Mouse (Mus musculus) testis, adult 2 months (tissue): ENCODE measurements at regions not wholly inside any gene's neighbourhood (a gene's known extent, or its start where the extent isn't known, plus 50 kb on each side); places are given as distances from the start of the nearest gene placed in this dataset.

Source experiments
- H3K27ac ChIP-seq: fragments of 200-500 bp; 2 replicates; pipeline ENCODE4 v1.5.1; 2012; ENCODE audit warnings: low read depth, low read length; ENCODE audit not compliant: control insufficient read depth, insufficient read depth
- H3K27me3 ChIP-seq: fragments of 200-500 bp; 2 replicates; pipeline ENCODE4 v1.6.1; 2012; ENCODE audit warnings: mild to moderate bottlenecking, low read length, moderate library complexity; ENCODE audit not compliant: control insufficient read depth, insufficient read depth
- H3K36me3 ChIP-seq: fragments of 200-500 bp; 2 replicates; pipeline ENCODE4 v1.6.1; 2012; ENCODE audit warnings: mild to moderate bottlenecking, low read length; ENCODE audit not compliant: control insufficient read depth, insufficient read depth
- H3K4me1 ChIP-seq: fragments of 200-500 bp; 2 replicates; pipeline ENCODE4 v1.6.1; 2012; ENCODE audit warnings: low read length; ENCODE audit not compliant: control insufficient read depth, insufficient read depth
- H3K4me3 ChIP-seq: fragments of 200-500 bp; 2 replicates; pipeline ENCODE4 v1.5.1; 2012; ENCODE audit warnings: low read depth, mild to moderate bottlenecking, low read length, moderate library complexity, mixed read lengths; ENCODE audit not compliant: control insufficient read depth
- CTCF ChIP-seq: fragments of 200-500 bp; IDR thresholded peaks from 2 replicates; pipeline ENCODE4 v1.5.1; 2012; ENCODE audit warnings: low read depth, mild to moderate bottlenecking, inconsistent platforms, low read length, moderate library complexity; ENCODE audit not compliant: control insufficient read depth, insufficient read depth, insufficient replicate concordance
- POLR2A ChIP-seq: fragments of 200-500 bp; IDR thresholded peaks from 2 replicates; pipeline ENCODE4 v1.6.1; 2012; ENCODE audit warnings: low read depth, mild to moderate bottlenecking, inconsistent platforms, low read length, moderate library complexity; ENCODE audit not compliant: control insufficient read depth

- H3K36me3 ChIP-seq = no peaks in the 10 kb centered on the region
- H3K4me3 ChIP-seq = no peak overlapping the region
- no peak overlapping the region for H3K27ac ChIP-seq
- no peaks in the 10 kb centered on the region for H3K4me1 ChIP-seq
- TF ChIP-seq POLR2A (no peak), CTCF (no peak)
- no peaks in the 10 kb centered on the region for H3K27me3 ChIP-seq
Measured at GRCm38 (mm10) chr3:143495389-143495788, 613.6 kb upstream of the Pkn2 start.

GRCm38 (mm10) chr3:143477916-143478610, 596.3 kb upstream of the Pkn2 start:
- Histone ChIP-seq H3K36me3 (no peaks in the 10 kb centered on the region), H3K4me1 (no peaks in the 10 kb centered on the region), H3K27ac (no peak overlapping the region), H3K27me3 (no peaks in the 10 kb centered on the region), H3K4me3 (no peak overlapping the region)
- TF ChIP-seq POLR2A = no peak

- no peak overlapping the region for H3K27ac ChIP-seq
- H3K4me1 ChIP-seq = no peaks in the 10 kb centered on the region
- no peak overlapping the region for H3K4me3 ChIP-seq
- no peaks in the 10 kb centered on the region for H3K36me3 ChIP-seq
- no peaks in the 10 kb centered on the region for H3K27me3 ChIP-seq
- TF ChIP-seq CTCF (no peak), POLR2A (no peak)
Measured at GRCm38 (mm10) chr3:143475461-143475860, 593.7 kb upstream of the Pkn2 start.

GRCm38 (mm10) chr3:143447005-143447709, 565.4 kb upstream of the Pkn2 start:
- Histone ChIP-seq H3K36me3 (no peaks in the 10 kb centered on the region), H3K4me3 (no peak overlapping the region), H3K4me1 (no peaks in the 10 kb centered on the region), H3K27ac (no peak overlapping the region), H3K27me3 (no peaks in the 10 kb centered on the region)
- no peak for TF ChIP-seq POLR2A
- TF ChIP-seq CTCF = no peak

- TF ChIP-seq CTCF = no peak
- TF ChIP-seq POLR2A = no peak
- H3K4me3 ChIP-seq = no peak overlapping the region
- H3K27ac ChIP-seq = no peak overlapping the region
- no peaks in the 10 kb centered on the region for H3K36me3 ChIP-seq
- H3K4me1 ChIP-seq = no peaks in the 10 kb centered on the region
- no peaks in the 10 kb centered on the region for H3K27me3 ChIP-seq
Measured at GRCm38 (mm10) chr3:143417401-143417800, 535.6 kb upstream of the Pkn2 start.

GRCm38 (mm10) chr3:143411655-143412054, 529.9 kb upstream of the Pkn2 start:
- no peak overlapping the region for H3K4me3 ChIP-seq
- no peaks in the 10 kb centered on the region for H3K4me1 ChIP-seq
- no peaks in the 10 kb centered on the region for H3K27me3 ChIP-seq
- H3K27ac ChIP-seq = no peak overlapping the region
- no peaks in the 10 kb centered on the region for H3K36me3 ChIP-seq
- TF ChIP-seq POLR2A = no peak
- no peak for TF ChIP-seq CTCF

GRCm38 (mm10) chr3:143398966-143399365, 517.2 kb upstream of the Pkn2 start:
- H3K4me1 ChIP-seq = no peaks in the 10 kb centered on the region

More at GRCm38 (mm10) chr3:143398966-143399365, 517.2 kb upstream of the Pkn2 start:
- TF ChIP-seq CTCF (no peak), POLR2A (no peak)
- no peak overlapping the region for H3K4me3 ChIP-seq
- H3K27me3 ChIP-seq = no peaks in the 10 kb centered on the region
- H3K36me3 ChIP-seq = no peaks in the 10 kb centered on the region
- H3K27ac ChIP-seq = no peak overlapping the region
